Mouse (Mus musculus) G1E (cell line): Measurements from ENCODE around the gene Wfikkn2.

ENCODE experiments used
- CTCF ChIP-seq: IDR thresholded peaks from 2 replicates; pipeline ENCODE4 v1.5.1; 2012; ENCODE audit warnings: low read depth, low read length, inconsistent platforms, mixed read lengths
- GATA1 ChIP-seq: IDR thresholded peaks from 2 replicates; pipeline ENCODE4 v1.6.1; 2012; ENCODE audit warnings: borderline replicate concordance, low read length, inconsistent platforms, mixed read lengths
- TAL1 ChIP-seq: conservative IDR thresholded peaks from 2 replicates; pipeline ENCODE4 v1.6.1; 2012; ENCODE audit warnings: low read depth, low read length, inconsistent platforms, mixed read lengths

DNA sequence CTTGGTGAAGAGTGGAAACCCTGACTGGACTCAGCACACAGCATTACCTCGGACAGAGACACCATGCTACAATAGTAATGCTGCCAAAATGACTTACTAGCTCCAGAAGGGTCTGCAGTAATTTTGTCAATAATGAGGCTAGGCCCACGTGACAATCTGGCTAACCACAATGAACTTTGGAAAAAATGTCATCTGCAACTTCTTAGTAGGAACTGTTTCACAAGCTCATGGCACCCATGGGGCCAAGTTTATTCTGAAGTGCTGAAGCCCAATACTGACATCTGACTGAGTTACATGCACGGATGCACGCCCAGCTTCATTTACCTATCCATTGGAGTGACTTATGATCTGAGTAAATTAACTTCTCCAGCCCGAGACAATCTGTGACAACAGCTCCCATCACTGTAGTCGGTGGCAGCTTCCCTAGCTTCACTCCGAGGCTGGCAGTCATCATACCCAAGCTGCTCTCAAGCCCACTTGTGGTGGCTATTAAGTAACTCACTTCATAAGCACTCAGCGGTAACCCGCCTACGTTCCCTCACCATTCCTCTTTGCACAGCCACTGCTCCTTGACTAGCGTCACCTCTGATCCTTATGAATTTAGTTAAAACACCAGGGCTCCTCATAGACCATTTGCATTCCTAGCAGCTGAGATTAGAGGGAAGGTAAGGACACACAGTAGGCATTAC is 40.2 kb upstream of the Wfikkn2 start:
- TF ChIP-seq CTCF: no peak
- no peak for TF ChIP-seq TAL1
- TF ChIP-seq GATA1: no peak
